Mouse (Mus musculus): Measurements from ENCODE around the gene Prpf40b. TPM values are rescaled to one million over a fixed set of nuclear protein-coding genes. Genes with fewer than 3 reads are reported as not detected.
A peak's percentile ranks its signal among the peaks of the same experiment; 100 is the strongest.

Gene Prpf40b
- total RNA-seq, 2 experiments from 2014 or later = 114 to 119 TPM

- no peak for TF ChIP-seq CTCF (conservative IDR thresholded peaks at IDR 0.05)
- DNase-seq (ENCODE audit: low spot score in 2 of 2) = no peak
- no peak overlapping the region for H3K27ac ChIP-seq
- no peak overlapping the region for H3K4me3 ChIP-seq
These were observed 14.7 kb downstream of the Prpf40b start for GRCm38 (mm10) chr15:99309549-99309948.

DNA sequence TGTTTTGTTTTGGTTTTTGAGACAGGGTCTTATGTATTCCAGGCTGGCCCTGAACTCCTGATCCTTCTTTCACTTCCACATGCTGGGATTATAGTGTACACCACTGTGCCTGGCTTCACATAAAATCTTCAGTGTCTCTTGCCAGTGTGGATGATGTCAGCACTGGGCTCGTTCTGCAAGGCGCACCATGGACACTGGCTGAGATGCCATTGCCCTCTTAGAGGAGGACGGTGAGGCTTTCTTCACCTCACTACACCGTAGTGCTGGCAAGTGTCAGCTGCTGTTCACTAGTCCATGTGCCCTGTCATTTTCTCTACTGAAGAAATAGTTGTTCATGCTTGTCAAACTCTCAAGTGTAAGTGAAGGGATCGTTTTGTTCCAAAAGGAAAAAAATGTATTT is 15.7 kb downstream of the Prpf40b start:
- TF ChIP-seq CTCF (conservative IDR thresholded peaks at IDR 0.05) = no peak
- Histone ChIP-seq H3K4me3 (no peak overlapping the region), H3K27ac (no peak overlapping the region)
- no peak for DNase-seq (ENCODE audit: low spot score in 2 of 2)

- DNase-seq (ENCODE audit: low spot score in 2 of 2) = no peak
- no peak for TF ChIP-seq CTCF (conservative IDR thresholded peaks at IDR 0.05)
- Histone ChIP-seq H3K4me3 (no peak overlapping the region), H3K27ac (peak overlapping the region; percentile 32; the same call in 1 of the 2 replicates)
These were observed 20.0 kb downstream of the Prpf40b start for GRCm38 (mm10) chr15:99314891-99315290.

DNA sequence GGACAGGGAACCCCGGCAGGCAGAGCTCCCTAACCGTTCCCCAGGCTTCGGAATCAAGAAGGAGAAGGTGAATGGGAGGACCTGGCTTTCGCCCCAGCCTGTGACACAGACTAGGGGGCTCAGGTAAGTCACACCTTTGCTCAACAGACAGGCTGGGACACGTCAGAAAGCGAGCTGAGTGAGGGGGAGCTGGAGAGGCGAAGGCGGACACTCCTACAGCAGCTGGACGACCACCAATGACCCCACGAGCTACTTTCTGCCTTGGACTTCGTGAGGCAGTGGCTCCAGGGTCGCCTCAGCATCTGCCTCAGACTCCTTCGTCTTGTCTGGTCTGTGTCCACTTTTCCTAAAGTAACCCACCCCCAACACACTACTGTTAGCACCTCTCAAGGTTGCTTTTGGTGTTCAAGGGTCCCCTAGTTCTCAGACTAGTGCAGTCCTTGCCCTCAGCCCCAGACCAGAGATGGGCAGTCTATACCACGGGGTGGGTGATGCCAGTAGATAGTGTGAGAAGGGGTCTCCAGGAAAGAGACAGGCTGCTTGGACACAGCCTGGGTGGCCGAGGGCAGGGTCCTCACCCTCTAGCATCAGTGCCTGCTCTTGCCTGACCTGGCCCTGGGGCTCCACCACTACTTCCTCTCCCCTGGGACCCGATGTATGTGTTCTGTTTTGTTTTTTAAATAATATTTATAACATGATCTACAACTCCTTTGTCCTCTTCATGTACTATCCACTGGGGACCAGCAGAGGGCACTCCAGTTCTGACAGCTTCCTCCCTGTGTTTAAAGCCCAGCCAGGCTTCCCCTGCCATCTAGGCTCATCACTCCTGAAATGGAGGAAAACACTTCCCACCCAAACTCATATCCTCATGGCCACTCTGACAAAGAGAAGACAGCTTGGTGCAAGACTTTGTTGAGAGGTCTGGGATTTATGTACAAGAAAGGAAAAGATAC is 21.7 kb downstream of the Prpf40b start:
- peak; percentile 90 for TF ChIP-seq CTCF (conservative IDR thresholded peaks at IDR 0.05)
- H3K4me3 ChIP-seq = no peak overlapping the region
- peak overlapping the region; percentile 65 for H3K27ac ChIP-seq
- peak; percentile 81 to 84 for DNase-seq (ENCODE audit: low spot score in 2 of 2)

DNA sequence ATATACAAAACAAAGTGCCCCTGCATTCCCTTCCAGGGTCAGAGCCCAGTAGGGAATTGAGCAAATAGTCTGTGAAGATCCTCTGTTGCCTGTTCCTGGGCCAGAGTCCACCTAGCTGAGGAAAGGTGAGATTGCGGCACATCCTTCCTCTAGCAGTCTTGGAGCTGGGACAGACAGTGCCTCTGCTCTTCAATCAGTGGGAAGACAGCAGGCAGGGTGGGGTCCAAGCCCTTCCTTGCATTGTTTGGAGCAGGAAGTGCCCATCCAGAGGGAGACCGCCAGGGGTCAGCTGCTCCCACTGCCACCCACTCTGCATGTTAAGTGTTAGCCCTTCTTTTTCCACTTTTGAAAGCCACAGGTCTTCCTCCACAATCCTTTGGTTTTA is 22.4 kb downstream of the Prpf40b start:
- no peak overlapping the region for H3K4me3 ChIP-seq
- DNase-seq (ENCODE audit: low spot score in 2 of 2) = no peak
- TF ChIP-seq CTCF (conservative IDR thresholded peaks at IDR 0.05) = no peak
- H3K27ac ChIP-seq = peak overlapping the region; percentile 65

- Histone ChIP-seq H3K4me3 (no peak overlapping the region), H3K27ac (peak overlapping the region; percentile 65)
- no peak for TF ChIP-seq CTCF (conservative IDR thresholded peaks at IDR 0.05)
- DNase-seq (ENCODE audit: low spot score in 2 of 2) = no peak
These were observed 23.2 kb downstream of the Prpf40b start for GRCm38 (mm10) chr15:99318071-99318470.

DNA sequence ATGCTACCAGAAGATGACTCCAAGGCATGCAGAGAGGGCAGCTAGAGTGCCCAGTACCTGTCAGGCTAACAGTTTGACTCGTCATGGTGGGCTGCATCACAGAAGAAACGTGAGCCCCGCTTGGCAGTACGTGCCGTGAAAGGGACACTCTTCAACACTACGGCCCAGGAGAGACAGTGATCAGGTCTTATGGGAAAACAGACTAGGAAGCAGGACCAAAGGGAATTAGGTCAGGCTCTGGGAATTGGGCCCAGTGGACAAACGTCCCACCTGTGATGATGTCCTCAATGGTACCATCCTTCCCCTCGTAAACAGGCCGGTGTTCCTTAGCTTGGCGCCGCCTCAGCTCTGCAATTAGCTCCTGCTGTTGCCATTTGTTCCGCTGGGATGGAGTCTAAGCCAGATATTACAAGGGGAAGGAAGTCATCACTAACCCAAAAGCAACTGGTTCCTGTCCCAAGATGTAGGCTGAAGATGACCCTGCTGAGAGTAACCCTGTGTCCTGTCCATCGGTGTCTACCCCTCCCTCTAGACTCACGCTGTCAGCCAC is 24.0 kb downstream of the Prpf40b start:
- peak overlapping the region; percentile 65 for H3K27ac ChIP-seq
- H3K4me3 ChIP-seq = no peak overlapping the region
- no peak for DNase-seq (ENCODE audit: low spot score in 2 of 2)
- TF ChIP-seq CTCF (conservative IDR thresholded peaks at IDR 0.05) = no peak

GRCm38 (mm10) chr15:99319411-99319871 is 24.6 kb downstream of the Prpf40b start:
- TF ChIP-seq CTCF (conservative IDR thresholded peaks at IDR 0.05) = no peak
- peak overlapping the region; percentile 65 for H3K27ac ChIP-seq
- H3K4me3 ChIP-seq = no peak overlapping the region
- no peak for DNase-seq (ENCODE audit: low spot score in 2 of 2)

DNA sequence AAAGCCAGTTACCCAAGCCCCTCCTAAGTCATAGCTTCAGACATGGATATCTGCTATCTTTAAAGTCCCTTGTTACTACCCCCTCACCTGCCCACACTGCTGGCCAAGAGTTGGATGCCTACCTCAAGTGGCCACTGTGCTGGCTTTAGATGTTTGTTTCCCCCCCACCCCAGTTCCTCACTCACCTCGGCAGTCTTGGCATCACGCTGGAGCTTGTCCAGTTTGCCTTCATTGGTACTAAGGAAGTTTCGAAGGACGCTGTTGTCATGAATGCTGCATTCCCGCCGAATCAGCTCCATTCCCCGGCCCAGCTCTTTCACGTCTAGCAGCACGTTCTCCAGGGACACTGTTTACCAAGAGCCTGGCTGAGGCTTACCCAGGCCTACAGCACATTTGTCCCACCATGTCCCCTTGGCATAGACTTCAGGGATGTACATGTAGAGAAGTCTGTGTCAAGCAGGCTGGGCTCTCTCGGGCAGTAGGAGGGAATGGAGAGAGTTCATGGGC is 25.3 kb downstream of the Prpf40b start:
- peak overlapping the region; percentile 65 for H3K27ac ChIP-seq
- DNase-seq (ENCODE audit: low spot score in 2 of 2) = no peak
- no peak overlapping the region for H3K4me3 ChIP-seq
- no peak for TF ChIP-seq CTCF (conservative IDR thresholded peaks at IDR 0.05)

DNA sequence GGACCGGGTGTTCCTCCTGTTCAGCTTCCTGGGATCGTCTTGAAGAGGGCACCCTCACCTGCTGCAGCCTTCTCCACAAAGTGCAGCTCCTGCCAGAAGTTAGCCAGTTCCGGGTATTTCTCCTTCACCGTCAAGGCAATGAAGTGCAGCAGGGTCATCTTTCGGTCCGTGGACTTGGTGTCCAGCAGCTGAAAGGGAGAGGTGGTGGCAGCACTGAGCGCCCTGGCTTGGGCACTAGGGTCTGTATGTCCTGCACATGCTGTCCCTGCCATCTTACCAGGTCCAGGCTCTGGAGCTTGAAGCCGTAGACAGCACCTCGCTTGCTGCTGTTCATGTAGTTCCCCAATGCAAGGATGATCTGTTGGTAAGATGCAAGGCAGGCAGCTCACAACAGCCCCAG is 26.1 kb downstream of the Prpf40b start:
- Histone ChIP-seq H3K27ac (no peak overlapping the region), H3K4me3 (no peak overlapping the region)
- DNase-seq (ENCODE audit: low spot score in 2 of 2) = no peak
- TF ChIP-seq CTCF (conservative IDR thresholded peaks at IDR 0.05) = no peak

DNA sequence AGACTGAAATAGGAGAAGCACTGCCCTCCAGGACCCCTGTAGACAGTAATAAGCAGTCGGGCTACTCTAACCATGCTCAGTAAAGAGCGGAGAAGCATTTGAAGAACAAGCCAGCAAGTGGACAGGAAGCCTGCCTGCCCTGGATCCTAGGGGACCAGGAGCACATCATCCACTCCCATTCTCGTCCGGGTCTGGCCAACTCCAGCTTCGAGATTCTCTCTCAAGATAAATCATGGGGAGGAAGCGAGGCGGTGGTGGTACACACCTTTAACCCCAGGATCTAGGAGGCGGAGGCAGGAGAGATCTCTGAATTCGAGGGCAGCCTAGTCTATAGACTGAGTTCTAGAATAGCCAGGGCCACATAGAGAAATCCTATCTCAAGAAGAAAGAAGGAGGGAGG is 29.3 kb downstream of the Prpf40b start:
- TF ChIP-seq CTCF (conservative IDR thresholded peaks at IDR 0.05) = no peak
- no peak for DNase-seq (ENCODE audit: low spot score in 2 of 2)
- Histone ChIP-seq H3K27ac (no peak overlapping the region), H3K4me3 (no peak overlapping the region)

GRCm38 (mm10) chr15:99325598-99325997 is 30.7 kb downstream of the Prpf40b start:
- Histone ChIP-seq H3K27ac (no peak overlapping the region), H3K4me3 (no peak overlapping the region)
- TF ChIP-seq CTCF (conservative IDR thresholded peaks at IDR 0.05) = no peak
- no peak for DNase-seq (ENCODE audit: low spot score in 2 of 2)

DNA sequence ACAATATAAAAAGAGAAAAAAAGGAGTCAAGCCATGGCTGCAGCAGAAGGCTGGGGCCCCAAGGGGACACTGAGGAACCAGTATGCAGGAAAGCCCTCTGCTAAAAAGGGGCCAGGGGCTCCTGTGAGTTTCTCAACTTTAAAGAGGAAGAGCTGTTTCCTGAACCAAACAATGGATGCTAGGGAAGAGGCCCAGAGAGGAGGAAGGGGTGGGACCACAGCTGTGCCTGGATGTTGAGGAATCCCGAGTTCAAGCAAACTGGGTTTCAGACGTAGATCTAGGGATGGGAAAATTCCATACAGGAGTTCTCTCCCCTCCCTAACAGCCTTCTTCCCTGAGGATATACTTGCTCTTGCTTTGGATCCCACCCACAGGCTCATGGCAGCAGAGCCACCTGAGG is 31.5 kb downstream of the Prpf40b start:
- no peak for DNase-seq (ENCODE audit: low spot score in 2 of 2)
- Histone ChIP-seq H3K27ac (peak overlapping the region; percentile 61; the same call in 1 of the 2 replicates), H3K4me3 (no peak overlapping the region)
- TF ChIP-seq CTCF (conservative IDR thresholded peaks at IDR 0.05) = no peak

Measured in layer of hippocampus, adult 2 months (tissue).